Mouse (Mus musculus) cortical plate, adult 2 months (tissue): ENCODE measurements around the gene Eif3d. TPM values are rescaled to one million over a fixed set of nuclear protein-coding genes. Genes with fewer than 3 reads are reported as not detected.
A peak's percentile ranks its signal among the peaks of the same experiment; 100 is the strongest.

Source experiments
- H3K27ac ChIP-seq: fragments of 200-500 bp; 2 replicates; pipeline ENCODE4 v1.5.1; 2012; ENCODE audit warnings: low read length, control low read depth, inconsistent platforms; ENCODE audit not compliant: insufficient read depth
- H3K4me1 ChIP-seq: fragments of 200-500 bp; 2 replicates; pipeline ENCODE4 v1.6.1; 2011; ENCODE audit warnings: low read length; ENCODE audit not compliant: control insufficient read depth, insufficient read depth
- H3K4me3 ChIP-seq: fragments of 200-500 bp; 2 replicates; pipeline ENCODE4 v1.5.1; 2011; ENCODE audit warnings: mild to moderate bottlenecking, low read length, control low read depth; ENCODE audit not compliant: insufficient read depth
- CTCF ChIP-seq: fragments of 200-500 bp; IDR thresholded peaks from 2 replicates; pipeline ENCODE4 v1.5.1; 2011; ENCODE audit warnings: mild to moderate bottlenecking, control low read depth, low read length; ENCODE audit not compliant: insufficient read depth; ENCODE audit errors: extremely low read depth
- POLR2A ChIP-seq: fragments of 200-500 bp; IDR thresholded peaks from 2 replicates; pipeline ENCODE4 v1.6.1; 2011; ENCODE audit warnings: mild to moderate bottlenecking, low read length, control low read depth; ENCODE audit not compliant: insufficient read depth; ENCODE audit errors: extremely low read depth
- polyA plus RNA-seq: library from polyadenylated mRNA; depleted of rRNA; stranded (reverse); fragments of >200 nt; gene quantifications from 2 replicates; pipeline ENCODE4 v1.2.3, GENCODE M21; 2012

The Eif3d gene
- polyA plus RNA-seq, 1 experiment = 106 TPM

GRCm38 (mm10) chr15:77933222-77933621 lies 37.4 kb downstream of the Eif3d start:
- peaks cover 8% of the 10 kb centered on the region for H3K4me1 ChIP-seq
- no peak overlapping the region; the same call in 1 of the 2 replicates for H3K27ac ChIP-seq
- no peak overlapping the region for H3K4me3 ChIP-seq
- TF ChIP-seq POLR2A (no peak), CTCF (no peak)

GRCm38 (mm10) chr15:77931689-77932016 lies 39.0 kb downstream of the Eif3d start:
- H3K4me1 ChIP-seq = peaks cover 8% of the 10 kb centered on the region
- H3K27ac ChIP-seq = no peak overlapping the region

GRCm38 (mm10) chr15:77930986-77931688 lies 39.5 kb downstream of the Eif3d start:
- no peak overlapping the region for H3K4me3 ChIP-seq
- TF ChIP-seq CTCF (no peak), POLR2A (no peak)
- H3K4me1 ChIP-seq = peaks cover 8% of the 10 kb centered on the region
- H3K27ac ChIP-seq = no peak overlapping the region

More at GRCm38 (mm10) chr15:77931689-77932016, 39.0 kb downstream of the Eif3d start:
- H3K4me3 ChIP-seq = no peak overlapping the region
- TF ChIP-seq CTCF (no peak), POLR2A (no peak)

- TF ChIP-seq POLR2A (no peak), CTCF (no peak)
- H3K27ac ChIP-seq = 0 out of 2 replicates have a peak overlapping the region, but pooled peaks have one; percentile 31
- H3K4me3 ChIP-seq = peak overlapping the region; percentile 47
- H3K4me1 ChIP-seq = peaks cover 7% of the 10 kb centered on the region
Measured at GRCm38 (mm10) chr15:77929804-77930203, 40.8 kb downstream of the Eif3d start.

GRCm38 (mm10) chr15:77928673-77929331 lies 41.8 kb downstream of the Eif3d start, which contains the start of gene Txn2:
Gene Txn2, minus strand, starts transcription at chr15:77929006.
- no peak for TF ChIP-seq CTCF
- TF ChIP-seq POLR2A = peak; percentile 90

GRCm38 (mm10) chr15:77928091-77928490 lies 42.5 kb downstream of the Eif3d start:
- peaks cover 2% of the 10 kb centered on the region; the same call in 1 of the 2 replicates for H3K4me1 ChIP-seq
- H3K27ac ChIP-seq = no peak overlapping the region
- H3K4me3 ChIP-seq = peak overlapping the region; percentile 47
- TF ChIP-seq CTCF = no peak
- TF ChIP-seq POLR2A = no peak

More at GRCm38 (mm10) chr15:77928673-77929331, 41.8 kb downstream of the Eif3d start, which contains the start of gene Txn2:
- Histone ChIP-seq H3K4me1 (peaks cover 3% of the 10 kb centered on the region; the same call in 1 of the 2 replicates), H3K4me3 (peak within 1 kb of the TSS; percentile 47), H3K27ac (peak within 1 kb of the TSS; percentile 76)

- TF ChIP-seq POLR2A (no peak), CTCF (no peak)
- Histone ChIP-seq H3K4me1 (peaks cover 1% of the 10 kb centered on the region; the same call in 1 of the 2 replicates), H3K27ac (no peak overlapping the region), H3K4me3 (no peak overlapping the region)
Measured at GRCm38 (mm10) chr15:77926921-77927320, 43.7 kb downstream of the Eif3d start.

GRCm38 (mm10) chr15:77925195-77925594 lies 45.4 kb downstream of the Eif3d start:
- TF ChIP-seq CTCF (no peak), POLR2A (no peak)
- Histone ChIP-seq H3K27ac (no peak overlapping the region), H3K4me1 (peaks cover 1% of the 10 kb centered on the region; the same call in 1 of the 2 replicates), H3K4me3 (no peak overlapping the region)

GRCm38 (mm10) chr15:77923267-77924035 lies 47.2 kb downstream of the Eif3d start:
- no peak overlapping the region for H3K27ac ChIP-seq
- TF ChIP-seq POLR2A = no peak
- TF ChIP-seq CTCF = no peak
- H3K4me3 ChIP-seq = no peak overlapping the region
- no peaks in the 10 kb centered on the region; the same call in 1 of the 2 replicates for H3K4me1 ChIP-seq
